Mouse (Mus musculus) limb, embryonic 10.5 days (tissue): ENCODE measurements at regions not wholly inside any gene's neighbourhood (a gene's known extent, or its start where the extent isn't known, plus 50 kb on each side); places are given as distances from the start of the nearest gene placed in this dataset.
A peak's percentile ranks its signal among the peaks of the same experiment; 100 is the strongest.
"Not testable (repeated sequence)": the region's sequence is repeated elsewhere in the genome, so short reads cannot be mapped to it uniquely, and the experiment has no call there.

Experiments used
- DNase-seq: peaks from one replicate; pipeline ENCODE4 v3.0.0-alpha.2; 2017; ENCODE audit warnings: low spot score
- H3K27ac ChIP-seq: fragments of 300-500 bp; sonication (generic); 2 replicates; pipeline ENCODE4 v1.5.1; 2016; ENCODE audit warnings: mild to moderate bottlenecking
- H3K27me3 ChIP-seq: fragments of 300-500 bp; sonication (generic); 2 replicates; pipeline ENCODE4 v1.6.1; 2016; ENCODE audit warnings: low read depth, mild to moderate bottlenecking; ENCODE audit not compliant: poor library complexity, severe bottlenecking
- H3K36me3 ChIP-seq: fragments of 300-500 bp; sonication (generic); 2 replicates; pipeline ENCODE4 v1.6.1; 2016; ENCODE audit warnings: mild to moderate bottlenecking, moderate library complexity
- H3K4me1 ChIP-seq: fragments of 300-500 bp; sonication (generic); 2 replicates; pipeline ENCODE4 v1.6.1; 2016
- H3K4me3 ChIP-seq: fragments of 300-500 bp; sonication (generic); 2 replicates; pipeline ENCODE4 v1.5.1; 2016; ENCODE audit warnings: mild to moderate bottlenecking, moderate library complexity
- H3K9me3 ChIP-seq: fragments of 300-500 bp; sonication (generic); replicated peaks from 2 replicates; pipeline ENCODE4 v1.6.1; 2016; ENCODE audit warnings: mild to moderate bottlenecking
- WGBS: fragments of 180-500 bp; shearing (Covaris S2); methylation state at CpG from one replicate; pipeline ENCODE4 v1.1.7; 2016; 5-methylcytosine and 5-hydroxymethylcytosine counted together

DNA sequence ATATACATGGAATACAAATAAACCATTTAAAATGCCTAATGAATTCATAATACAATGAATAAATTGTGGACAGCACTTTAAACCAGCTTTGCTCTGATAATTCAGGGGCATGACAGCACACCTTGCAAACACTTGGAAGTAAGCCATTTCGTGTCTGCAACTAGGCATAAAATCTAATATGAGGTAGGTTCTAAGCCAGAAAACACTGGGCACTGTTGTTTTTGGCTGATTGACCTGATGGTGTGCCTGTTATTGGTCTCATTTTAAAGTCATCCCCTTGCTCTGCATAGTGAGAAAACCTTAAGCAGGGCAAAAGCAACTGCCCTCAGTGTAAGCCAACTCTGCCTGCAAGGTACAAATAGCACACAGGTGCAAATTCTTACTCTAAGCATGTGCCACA is 521.3 kb upstream of the Got2 start:
- Histone ChIP-seq H3K27me3 (no peaks in the 10 kb centered on the region), H3K4me1 (no peaks in the 10 kb centered on the region), H3K27ac (no peak overlapping the region), H3K9me3 (no peaks in the 10 kb centered on the region), H3K4me3 (no peak overlapping the region), H3K36me3 (no peaks in the 10 kb centered on the region)
- no peak for DNase-seq
- WGBS, result 78% methylated on average over 1 of the region's 1 CpGs

GRCm38 (mm10) chr8:96404549-96405145 is 516.3 kb upstream of the Got2 start:
- H3K27me3 ChIP-seq, result no peaks in the 10 kb centered on the region
- no peak overlapping the region for H3K27ac ChIP-seq
- WGBS, result 94% methylated on average over 15 of the region's 15 CpGs
- H3K9me3 ChIP-seq, result no peaks in the 10 kb centered on the region
- H3K4me3 ChIP-seq, result no peak overlapping the region
- no peak for DNase-seq
- H3K4me1 ChIP-seq, result no peaks in the 10 kb centered on the region
- H3K36me3 ChIP-seq, result no peaks in the 10 kb centered on the region

- Histone ChIP-seq H3K9me3 (no peaks in the 10 kb centered on the region), H3K27ac (no peak overlapping the region), H3K4me3 (no peak overlapping the region), H3K4me1 (no peaks in the 10 kb centered on the region), H3K27me3 (no peaks in the 10 kb centered on the region), H3K36me3 (no peaks in the 10 kb centered on the region)
- no peak for DNase-seq
- WGBS, result 72% methylated on average over 3 of the region's 3 CpGs
These were observed 515.3 kb upstream of the Got2 start for GRCm38 (mm10) chr8:96403669-96404068.

DNA sequence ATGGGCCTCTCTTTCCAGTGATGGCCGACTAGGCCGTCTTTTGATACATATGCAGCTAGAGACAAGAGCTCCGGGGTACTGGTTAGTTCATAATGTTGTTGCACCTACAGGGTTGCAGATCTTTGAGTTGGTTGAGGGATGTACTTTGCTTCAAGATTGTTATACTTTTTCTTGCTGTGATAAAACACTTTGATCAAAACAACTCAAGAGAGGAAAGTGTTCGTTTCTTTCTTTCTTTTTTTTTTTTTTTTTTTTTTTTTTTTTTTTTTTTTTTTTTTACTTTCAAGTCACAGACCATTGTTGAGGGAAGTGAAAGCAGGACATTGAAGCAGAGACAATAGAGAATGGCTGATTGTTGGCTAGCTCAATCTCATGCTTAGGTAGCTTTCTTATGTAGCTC is 511.0 kb upstream of the Got2 start:
- DNase-seq, H3K4me3 ChIP-seq, H3K4me1 ChIP-seq, H3K9me3 ChIP-seq, H3K27me3 ChIP-seq, H3K27ac ChIP-seq, H3K36me3 ChIP-seq: not testable (repeated sequence)
- 89% methylated on average over 4 of the region's 4 CpGs for WGBS

- Histone ChIP-seq H3K27ac (no peak overlapping the region), H3K27me3 (no peaks in the 10 kb centered on the region), H3K36me3 (no peaks in the 10 kb centered on the region), H3K4me3 (no peak overlapping the region), H3K4me1 (no peaks in the 10 kb centered on the region), H3K9me3 (no peaks in the 10 kb centered on the region)
- WGBS, result 90% methylated on average over 4 of the region's 4 CpGs
- DNase-seq, result no peak
These were observed 504.7 kb upstream of the Got2 start for GRCm38 (mm10) chr8:96393024-96393423.

GRCm38 (mm10) chr8:96389251-96389650 is 500.9 kb upstream of the Got2 start:
- Histone ChIP-seq H3K4me3 (no peak overlapping the region), H3K4me1 (no peaks in the 10 kb centered on the region), H3K9me3 (no peaks in the 10 kb centered on the region), H3K27ac (no peak overlapping the region), H3K36me3 (no peaks in the 10 kb centered on the region), H3K27me3 (no peaks in the 10 kb centered on the region)
- no peak for DNase-seq
- 88% methylated on average over 3 of the region's 3 CpGs for WGBS

DNA sequence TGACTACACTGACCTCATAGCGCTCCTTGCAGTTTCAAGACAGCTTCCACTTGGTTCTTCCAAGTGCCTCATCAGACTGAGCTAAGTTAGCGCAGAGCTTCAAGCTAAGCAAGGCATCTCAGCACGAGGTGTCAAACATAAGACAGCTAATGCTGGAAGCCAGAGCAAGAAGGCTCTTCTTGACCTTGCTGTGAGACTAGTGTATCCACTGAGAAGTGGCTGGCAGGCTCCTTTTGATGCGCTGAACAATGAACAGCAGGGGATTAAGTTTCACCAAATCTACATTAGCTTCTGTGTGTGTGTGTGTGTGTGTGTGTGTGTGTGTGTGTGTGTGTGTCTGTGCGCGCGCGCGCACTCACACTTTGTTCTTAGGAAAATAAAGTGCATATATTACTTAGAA is 482.2 kb upstream of the Got2 start:
- Histone ChIP-seq H3K4me3 (no peak overlapping the region), H3K36me3 (no peaks in the 10 kb centered on the region), H3K9me3 (no peaks in the 10 kb centered on the region), H3K27me3 (no peaks in the 10 kb centered on the region), H3K27ac (no peak overlapping the region), H3K4me1 (0 out of 2 replicates have a peak, but pooled peaks cover 2% of the 10 kb centered on the region)
- DNase-seq, result no peak
- WGBS, result 92% methylated on average over 9 of the region's 9 CpGs

GRCm38 (mm10) chr8:96362853-96363445 is 474.6 kb upstream of the Got2 start:
- Histone ChIP-seq H3K9me3 (no peaks in the 10 kb centered on the region), H3K4me3 (no peak overlapping the region), H3K27ac (peak overlapping the region; percentile 6; the same call in 1 of the 2 replicates), H3K27me3 (no peaks in the 10 kb centered on the region), H3K36me3 (no peaks in the 10 kb centered on the region), H3K4me1 (peaks cover 9% of the 10 kb centered on the region)
- peak; percentile 33 for DNase-seq
- 39% methylated on average over 14 of the region's 14 CpGs for WGBS

DNA sequence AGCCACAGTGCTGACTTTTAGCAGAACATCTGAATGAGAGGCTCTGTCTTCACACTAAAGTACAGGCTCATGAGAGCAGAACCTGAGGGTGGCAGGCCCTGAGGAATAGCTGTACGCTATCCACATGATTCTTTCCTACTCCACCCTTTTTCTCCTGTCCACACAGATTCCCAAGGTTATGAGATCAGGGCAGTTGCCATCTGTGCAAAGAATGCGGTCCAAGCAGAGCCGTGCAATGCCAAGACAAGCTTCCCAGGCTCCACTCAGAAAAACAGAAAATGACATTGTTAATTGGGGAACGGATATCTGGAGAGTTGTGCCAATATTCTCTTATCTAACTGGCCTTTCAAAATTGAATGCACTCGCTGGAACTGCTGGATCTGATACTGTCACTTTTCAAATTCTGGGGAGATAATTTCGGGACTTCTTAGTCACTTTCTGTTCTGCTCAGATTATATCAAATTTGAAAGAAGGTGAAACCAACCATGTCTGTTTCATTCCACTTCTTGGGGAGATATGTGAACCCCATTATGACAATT is 462.3 kb upstream of the Got2 start:
- Histone ChIP-seq H3K4me1 (no peaks in the 10 kb centered on the region), H3K4me3 (no peak overlapping the region), H3K36me3 (no peaks in the 10 kb centered on the region), H3K9me3 (no peaks in the 10 kb centered on the region), H3K27me3 (no peaks in the 10 kb centered on the region), H3K27ac (no peak overlapping the region)
- DNase-seq, result no peak
- WGBS, result 86% methylated on average over 6 of the region's 6 CpGs

DNA sequence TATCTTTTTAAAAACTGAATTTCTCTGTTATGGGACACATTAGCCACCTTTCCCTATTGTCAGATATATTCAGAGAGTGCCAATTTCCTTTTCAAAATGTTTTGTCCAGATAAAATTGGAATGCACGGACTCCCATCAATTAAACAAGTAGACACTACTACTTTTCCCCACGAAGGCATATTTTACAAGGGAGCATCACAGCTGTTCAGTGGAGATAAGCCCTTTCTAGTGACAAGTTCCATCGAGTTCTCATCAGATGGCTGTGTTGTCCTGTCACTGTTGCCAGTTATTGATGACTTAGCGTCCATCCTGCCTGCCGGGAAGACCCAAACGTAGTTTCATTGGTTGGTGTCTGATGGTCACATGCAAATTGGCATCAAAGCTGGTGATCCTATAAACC is 461.2 kb upstream of the Got2 start:
- H3K27ac ChIP-seq, result no peak overlapping the region
- 80% methylated on average over 6 of the region's 6 CpGs for WGBS
- H3K27me3 ChIP-seq, result no peaks in the 10 kb centered on the region
- H3K4me3 ChIP-seq, result no peak overlapping the region
- no peaks in the 10 kb centered on the region for H3K36me3 ChIP-seq
- no peaks in the 10 kb centered on the region for H3K9me3 ChIP-seq
- no peaks in the 10 kb centered on the region for H3K4me1 ChIP-seq
- DNase-seq, result no peak

DNA sequence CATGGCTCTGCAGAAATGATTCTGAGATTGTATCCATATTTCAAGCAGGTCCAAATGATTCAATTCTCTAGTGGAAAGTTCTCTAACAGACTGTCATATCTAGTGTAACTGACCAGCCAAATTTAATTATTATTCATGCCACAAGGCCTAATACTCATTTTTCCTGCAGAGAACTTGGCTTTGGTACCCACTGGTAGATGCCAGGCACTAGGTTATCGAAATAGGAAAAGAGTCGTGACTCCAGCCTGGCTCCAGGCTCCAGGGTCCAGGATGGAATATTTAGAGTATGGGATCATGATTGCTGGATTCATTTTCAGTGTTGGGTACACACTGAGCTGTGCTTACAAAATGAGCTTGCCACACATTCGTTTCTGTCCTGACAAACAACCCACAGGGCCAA is 452.4 kb upstream of the Got2 start:
- no peak for DNase-seq
- Histone ChIP-seq H3K27ac (no peak overlapping the region), H3K36me3 (no peaks in the 10 kb centered on the region), H3K27me3 (no peaks in the 10 kb centered on the region), H3K9me3 (no peaks in the 10 kb centered on the region), H3K4me3 (no peak overlapping the region), H3K4me1 (no peaks in the 10 kb centered on the region)
- 93% methylated on average over 3 of the region's 3 CpGs for WGBS

DNA sequence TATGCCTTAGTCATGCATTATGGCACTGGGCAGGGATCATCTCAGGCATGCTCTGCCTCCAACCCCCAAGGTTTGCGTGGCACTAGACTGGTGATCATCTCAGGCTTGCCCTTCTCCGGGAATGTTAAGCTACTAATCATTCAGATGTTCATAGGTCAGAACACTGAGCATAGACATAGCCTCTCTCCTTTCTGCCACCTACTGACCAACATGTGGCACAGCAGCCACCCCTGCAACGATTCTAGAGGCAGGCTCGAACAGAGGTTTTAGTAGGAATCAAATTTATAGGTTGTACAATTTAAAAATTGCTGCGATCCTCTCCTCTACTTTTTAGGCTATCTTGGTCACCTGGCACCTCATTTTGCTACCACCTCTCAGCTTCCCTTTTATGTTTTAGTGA is 430.0 kb upstream of the Got2 start:
- no peak overlapping the region for H3K27ac ChIP-seq
- no peaks in the 10 kb centered on the region for H3K27me3 ChIP-seq
- DNase-seq, result no peak
- H3K4me1 ChIP-seq, result no peaks in the 10 kb centered on the region
- no peaks in the 10 kb centered on the region for H3K36me3 ChIP-seq
- WGBS, result 80% methylated on average over 5 of the region's 5 CpGs
- no peaks in the 10 kb centered on the region for H3K9me3 ChIP-seq
- H3K4me3 ChIP-seq, result no peak overlapping the region

DNA sequence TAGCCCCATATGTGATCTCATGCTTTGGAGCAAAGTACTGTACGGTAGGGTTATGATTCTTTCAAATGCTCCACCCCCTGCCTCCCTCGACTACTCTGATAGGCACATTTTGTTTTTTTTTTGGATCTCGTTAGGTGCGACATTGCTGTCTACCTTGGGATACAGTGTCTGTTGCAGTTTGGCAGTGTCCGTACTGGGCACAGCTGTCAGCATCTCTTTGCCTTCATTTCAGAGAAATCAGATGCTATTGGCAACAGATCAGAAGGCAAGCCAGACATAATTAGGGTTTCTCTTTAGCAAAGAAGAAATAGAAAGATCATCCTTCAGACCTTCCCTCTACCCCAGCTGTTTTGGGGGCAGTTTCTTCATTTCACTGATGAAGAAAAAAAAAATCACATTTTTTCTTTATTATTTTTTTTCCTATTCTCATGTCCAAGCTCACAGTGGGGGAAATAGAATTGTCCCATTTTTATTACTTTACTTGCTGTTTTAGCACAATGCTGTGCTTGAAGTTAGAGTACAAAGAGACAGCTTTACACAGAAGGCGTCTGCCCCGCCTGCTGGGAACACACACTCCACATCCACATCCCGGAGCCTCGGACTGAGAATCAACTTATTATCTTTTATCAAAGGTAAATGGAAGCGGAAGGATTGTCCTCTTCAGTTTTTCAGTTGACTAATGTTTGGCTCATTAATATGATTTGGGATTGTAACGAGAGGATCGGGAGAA is 420.8 kb upstream of the Got2 start:
- H3K4me1 ChIP-seq, result no peaks in the 10 kb centered on the region
- WGBS, result 91% methylated on average over 12 of the region's 12 CpGs
- H3K36me3 ChIP-seq, result no peaks in the 10 kb centered on the region
- H3K9me3 ChIP-seq, result no peaks in the 10 kb centered on the region
- DNase-seq, result no peak
- no peak overlapping the region for H3K27ac ChIP-seq
- H3K27me3 ChIP-seq, result no peaks in the 10 kb centered on the region
- H3K4me3 ChIP-seq, result no peak overlapping the region
